Mouse (Mus musculus): Measurements from ENCODE around the gene Il15ra. TPM values are rescaled to one million over a fixed set of nuclear protein-coding genes. Genes with fewer than 3 reads are reported as not detected.

Gene Il15ra
- polyA plus RNA-seq, 1 experiment from 2014 or later = 0.80 TPM

DNA sequence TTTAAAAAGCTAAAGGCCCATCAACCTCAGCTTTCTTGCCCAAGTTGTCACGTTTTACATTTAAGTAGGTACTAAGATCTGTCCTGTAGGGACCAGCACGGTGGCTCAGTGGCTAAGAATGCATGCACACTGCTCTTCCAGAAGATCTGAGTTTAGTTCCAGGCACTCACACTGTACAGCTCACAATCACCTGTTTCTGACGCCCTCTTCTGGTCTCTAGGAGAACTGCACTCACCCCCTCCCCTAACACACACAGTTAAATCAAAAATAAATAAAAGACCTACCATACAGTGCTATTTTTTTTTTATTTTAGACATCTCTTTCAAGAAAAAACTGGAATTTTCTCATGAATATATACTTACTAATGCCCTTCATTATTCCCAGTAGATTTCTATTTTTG is 32.9 kb upstream of the Il15ra start:
- no peak overlapping the region for H3K4me3 ChIP-seq (replicated peaks; ENCODE audit: low read length)
- H3K4me2 ChIP-seq (ENCODE audit: low read length) = no peak overlapping the region
- no peaks in the 10 kb centered on the region for H3K27me3 ChIP-seq (replicated peaks; ENCODE audit: control insufficient read depth, insufficient read depth, low read length)
- no peak for ATAC-seq
- no peaks in the 10 kb centered on the region for H3K4me1 ChIP-seq (replicated peaks; ENCODE audit: control insufficient read depth, insufficient read depth, low read length)
- no peak overlapping the region for H3K9ac ChIP-seq (replicated peaks; ENCODE audit: low read depth, low read length)
- WGBS = 16% methylated on average over 3 of the region's 3 CpGs
- H3K27ac ChIP-seq (ENCODE audit: low read length) = no peak overlapping the region
- H3K9me3 ChIP-seq (ENCODE audit: control insufficient read depth, low read length) = peaks cover 2% of the 10 kb centered on the region; the same call in 1 of the 2 replicates
- H3K36me3 ChIP-seq (ENCODE audit: control insufficient read depth, insufficient read depth) = no peaks in the 10 kb centered on the region

DNA sequence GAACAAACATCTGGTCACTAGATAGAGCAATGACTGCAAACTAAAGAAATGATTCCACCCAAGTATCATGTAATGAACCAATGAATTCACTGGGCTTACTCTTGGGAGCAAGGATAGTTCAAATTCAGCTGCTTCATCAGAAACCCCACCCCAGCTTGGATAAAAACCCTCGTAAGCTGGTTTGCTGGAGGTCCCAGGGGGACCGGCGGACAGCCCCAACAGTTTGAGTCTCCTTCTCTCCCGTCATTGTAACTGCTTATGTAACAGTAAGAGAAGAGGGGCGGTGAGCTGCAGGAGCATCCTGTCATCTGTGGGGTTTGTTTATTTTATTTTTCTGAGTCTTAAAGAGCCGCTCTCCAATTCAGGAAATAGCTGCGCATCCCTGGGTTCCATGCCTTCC is 25.5 kb upstream of the Il15ra start:
- Histone ChIP-seq H3K4me3 (replicated peaks; ENCODE audit: low read length) (no peak overlapping the region), H3K9me3 (ENCODE audit: control insufficient read depth, low read length) (no peaks in the 10 kb centered on the region)
- 89% methylated on average over 7 of the region's 7 CpGs for WGBS

DNA sequence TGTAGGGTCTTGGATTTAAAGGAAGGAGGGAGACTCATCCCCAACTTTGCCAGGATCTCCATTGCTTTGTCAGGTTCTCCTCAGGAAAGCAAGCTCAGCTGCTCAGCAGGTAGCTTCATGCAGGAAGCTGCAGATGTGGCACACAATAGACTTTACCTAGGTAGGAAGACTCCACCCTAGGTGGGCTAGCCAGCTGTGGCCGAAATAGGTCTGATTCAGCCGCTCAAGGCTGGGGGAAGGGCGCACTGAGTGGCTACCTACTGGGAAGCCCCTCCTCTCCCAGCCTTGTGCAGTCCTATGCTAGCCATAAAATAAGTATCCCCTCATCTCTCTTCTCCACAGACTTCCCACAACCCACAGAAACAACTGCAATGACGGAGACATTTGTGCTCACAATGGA is 22.4 kb upstream of the Il15ra start:
- 66% methylated on average over 4 of the region's 4 CpGs for WGBS
- no peaks in the 10 kb centered on the region for H3K27me3 ChIP-seq (replicated peaks; ENCODE audit: control insufficient read depth, insufficient read depth, low read length)
- no peaks in the 10 kb centered on the region for H3K36me3 ChIP-seq (ENCODE audit: control insufficient read depth, insufficient read depth)
- no peak overlapping the region for H3K4me3 ChIP-seq (replicated peaks; ENCODE audit: low read length)
- H3K27ac ChIP-seq (ENCODE audit: low read length) = no peak overlapping the region
- H3K9me3 ChIP-seq (ENCODE audit: control insufficient read depth, low read length) = no peaks in the 10 kb centered on the region
- no peaks in the 10 kb centered on the region for H3K4me1 ChIP-seq (replicated peaks; ENCODE audit: control insufficient read depth, insufficient read depth, low read length)
- H3K9ac ChIP-seq (replicated peaks; ENCODE audit: low read depth, low read length) = no peak overlapping the region
- no peak for ATAC-seq
- H3K4me2 ChIP-seq (ENCODE audit: low read length) = no peak overlapping the region

More for the DNA sequence above, 25.5 kb upstream of the Il15ra start:
- Histone ChIP-seq H3K4me2 (ENCODE audit: low read length) (no peak overlapping the region), H3K27ac (ENCODE audit: low read length) (no peak overlapping the region), H3K4me1 (replicated peaks; ENCODE audit: control insufficient read depth, insufficient read depth, low read length) (no peaks in the 10 kb centered on the region), H3K27me3 (replicated peaks; ENCODE audit: control insufficient read depth, insufficient read depth, low read length) (no peaks in the 10 kb centered on the region), H3K9ac (replicated peaks; ENCODE audit: low read depth, low read length) (no peak overlapping the region), H3K36me3 (ENCODE audit: control insufficient read depth, insufficient read depth) (no peaks in the 10 kb centered on the region)
- no peak for ATAC-seq

DNA sequence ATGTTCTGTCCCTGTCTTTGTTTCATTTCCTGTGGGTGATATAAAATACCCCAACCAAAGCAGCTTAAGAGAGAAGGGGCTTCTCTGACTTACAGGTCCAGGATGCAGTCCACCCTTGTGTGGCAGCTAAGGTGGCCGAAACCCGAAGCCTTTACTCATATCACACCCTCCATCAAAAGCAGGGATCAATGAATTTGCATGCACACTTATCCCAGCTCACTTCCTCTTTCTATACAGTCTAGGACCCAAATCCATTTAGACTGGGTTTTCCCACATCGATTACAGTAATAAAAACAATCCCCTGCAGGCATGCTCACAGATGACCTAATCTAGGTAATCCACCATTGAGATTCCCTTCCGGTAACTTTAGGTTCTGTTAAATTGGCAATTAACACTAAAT is 18.6 kb upstream of the Il15ra start:
- 89% methylated on average over 4 of the region's 4 CpGs for WGBS
- H3K27ac ChIP-seq (ENCODE audit: low read length) = no peak overlapping the region
- H3K4me3 ChIP-seq (replicated peaks; ENCODE audit: low read length) = no peak overlapping the region
- no peaks in the 10 kb centered on the region for H3K36me3 ChIP-seq (ENCODE audit: control insufficient read depth, insufficient read depth)
- H3K9me3 ChIP-seq (ENCODE audit: control insufficient read depth, low read length) = no peaks in the 10 kb centered on the region
- H3K27me3 ChIP-seq (replicated peaks; ENCODE audit: control insufficient read depth, insufficient read depth, low read length) = no peaks in the 10 kb centered on the region
- H3K4me1 ChIP-seq (replicated peaks; ENCODE audit: control insufficient read depth, insufficient read depth, low read length) = no peaks in the 10 kb centered on the region
- no peak overlapping the region for H3K4me2 ChIP-seq (ENCODE audit: low read length)
- H3K9ac ChIP-seq (replicated peaks; ENCODE audit: low read depth, low read length) = no peak overlapping the region
- ATAC-seq = no peak

DNA sequence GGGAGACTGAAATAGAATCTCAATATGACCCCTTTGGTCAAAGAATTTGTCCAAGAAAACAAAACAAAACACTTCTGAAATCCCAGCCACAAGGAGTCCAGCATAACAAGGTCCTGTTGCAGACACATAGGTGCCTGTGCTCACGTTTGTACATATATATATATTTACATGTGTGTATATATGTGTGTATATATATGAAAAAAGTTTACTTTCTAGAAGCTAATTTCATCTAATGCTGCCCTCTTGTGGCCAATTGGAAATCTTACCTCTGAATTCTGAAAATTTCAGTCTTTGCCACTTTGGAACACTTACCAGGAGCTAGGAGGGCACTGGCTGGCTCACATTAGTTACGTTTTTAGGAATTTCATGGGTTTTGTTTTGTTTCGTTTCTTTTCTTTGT is 17.7 kb upstream of the Il15ra start:
- Histone ChIP-seq H3K27me3 (replicated peaks; ENCODE audit: control insufficient read depth, insufficient read depth, low read length) (no peaks in the 10 kb centered on the region), H3K27ac (ENCODE audit: low read length) (no peak overlapping the region), H3K4me2 (ENCODE audit: low read length) (no peak overlapping the region), H3K9ac (replicated peaks; ENCODE audit: low read depth, low read length) (no peak overlapping the region), H3K4me1 (replicated peaks; ENCODE audit: control insufficient read depth, insufficient read depth, low read length) (no peaks in the 10 kb centered on the region), H3K4me3 (replicated peaks; ENCODE audit: low read length) (no peak overlapping the region), H3K9me3 (ENCODE audit: control insufficient read depth, low read length) (no peaks in the 10 kb centered on the region), H3K36me3 (ENCODE audit: control insufficient read depth, insufficient read depth) (no peaks in the 10 kb centered on the region)
- no peak for ATAC-seq
- 24% methylated on average over 3 of the region's 3 CpGs for WGBS

DNA sequence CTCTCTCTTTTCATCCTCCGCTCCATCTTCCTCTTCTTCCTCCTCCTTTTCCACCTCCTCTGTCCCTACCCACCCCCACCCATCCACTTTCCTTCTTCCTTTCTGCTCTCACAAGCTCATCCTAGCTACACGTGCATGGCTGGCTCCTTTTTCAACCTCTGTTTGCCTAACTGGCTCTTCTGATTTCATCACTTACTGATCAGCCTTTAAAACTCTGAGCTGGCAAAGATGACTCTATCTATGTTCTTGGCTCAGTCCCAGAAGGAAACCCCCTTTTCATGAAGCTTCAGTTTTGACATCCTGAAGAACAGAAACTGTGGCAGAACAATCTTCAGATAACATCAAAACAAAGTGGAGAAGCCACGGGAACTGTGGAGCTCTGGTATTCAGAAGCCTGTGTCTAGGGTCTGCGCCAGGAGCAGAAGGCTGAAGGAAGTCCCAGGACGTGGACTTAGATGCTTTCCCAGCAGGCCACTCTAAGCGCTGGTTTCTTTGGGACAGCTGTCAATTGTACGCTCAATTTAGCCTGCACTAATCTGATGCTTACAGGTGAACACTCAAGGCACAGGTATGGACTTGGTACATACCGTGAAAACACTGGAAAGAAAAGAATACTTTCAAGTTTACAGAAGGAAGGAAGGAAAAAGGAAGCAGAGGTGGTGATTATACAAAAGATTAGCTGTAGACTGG is 14.7 kb upstream of the Il15ra start:
- 70% methylated on average over 8 of the region's 8 CpGs for WGBS

DNA sequence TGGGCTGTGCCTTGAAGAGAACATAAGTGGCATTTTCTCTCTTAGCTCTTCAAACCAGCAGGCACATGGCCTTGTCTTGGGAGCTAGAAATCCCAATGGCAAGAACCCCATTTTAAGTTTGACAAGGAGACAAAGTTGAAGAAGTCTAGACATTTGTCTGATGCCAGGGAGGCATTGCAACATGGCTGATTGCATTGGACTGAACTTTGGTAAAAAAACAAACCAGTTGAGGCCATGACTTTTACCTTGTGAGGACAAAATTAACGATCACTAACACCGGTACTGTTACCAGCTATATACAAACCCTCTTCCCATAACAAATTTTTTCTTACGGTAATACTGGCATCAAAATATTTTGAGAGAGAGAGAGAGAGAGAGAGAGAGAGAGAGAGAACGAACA is 11.7 kb upstream of the Il15ra start:
- H3K9ac ChIP-seq (replicated peaks; ENCODE audit: low read depth, low read length) = no peak overlapping the region
- H3K4me1 ChIP-seq (replicated peaks; ENCODE audit: control insufficient read depth, insufficient read depth, low read length) = no peaks in the 10 kb centered on the region
- H3K36me3 ChIP-seq (ENCODE audit: control insufficient read depth, insufficient read depth) = no peaks in the 10 kb centered on the region
- H3K9me3 ChIP-seq (ENCODE audit: control insufficient read depth, low read length) = no peaks in the 10 kb centered on the region
- WGBS = 93% methylated on average over 4 of the region's 4 CpGs
- H3K4me3 ChIP-seq (replicated peaks; ENCODE audit: low read length) = no peak overlapping the region
- no peak overlapping the region for H3K4me2 ChIP-seq (ENCODE audit: low read length)
- H3K27ac ChIP-seq (ENCODE audit: low read length) = no peak overlapping the region
- no peak for ATAC-seq
- no peaks in the 10 kb centered on the region for H3K27me3 ChIP-seq (replicated peaks; ENCODE audit: control insufficient read depth, insufficient read depth, low read length)

More for the DNA sequence above, 14.7 kb upstream of the Il15ra start:
- no peaks in the 10 kb centered on the region for H3K9me3 ChIP-seq (ENCODE audit: control insufficient read depth, low read length)
- H3K4me3 ChIP-seq (replicated peaks; ENCODE audit: low read length) = no peak overlapping the region
- no peaks in the 10 kb centered on the region for H3K36me3 ChIP-seq (ENCODE audit: control insufficient read depth, insufficient read depth)
- H3K27ac ChIP-seq (ENCODE audit: low read length) = no peak overlapping the region
- no peak for ATAC-seq
- H3K4me1 ChIP-seq (replicated peaks; ENCODE audit: control insufficient read depth, insufficient read depth, low read length) = no peaks in the 10 kb centered on the region
- no peak overlapping the region for H3K9ac ChIP-seq (replicated peaks; ENCODE audit: low read depth, low read length)
- no peak overlapping the region for H3K4me2 ChIP-seq (ENCODE audit: low read length)
- no peaks in the 10 kb centered on the region for H3K27me3 ChIP-seq (replicated peaks; ENCODE audit: control insufficient read depth, insufficient read depth, low read length)

DNA sequence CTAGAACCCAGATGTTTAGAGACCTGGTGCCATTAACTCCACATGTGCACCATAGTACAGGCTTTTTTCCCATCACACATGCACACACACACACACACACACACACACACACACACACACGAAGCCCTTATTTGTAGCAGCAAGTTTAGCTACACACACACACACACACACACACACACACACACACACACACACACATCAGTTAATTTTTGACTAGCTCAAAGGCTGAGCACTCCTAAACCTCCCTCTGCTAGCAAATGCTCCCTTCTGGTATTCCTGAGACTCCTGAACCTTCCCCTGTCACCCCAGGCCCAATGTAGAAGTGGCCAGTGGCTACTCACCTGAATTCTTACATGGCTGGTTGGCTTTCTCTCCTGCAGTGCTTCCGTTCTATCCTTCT is 11.0 kb upstream of the Il15ra start:
- WGBS = 79% methylated on average over 2 of the region's 2 CpGs
- no peak overlapping the region for H3K9ac ChIP-seq (replicated peaks; ENCODE audit: low read depth, low read length)
- no peaks in the 10 kb centered on the region for H3K9me3 ChIP-seq (ENCODE audit: control insufficient read depth, low read length)
- no peak overlapping the region for H3K4me3 ChIP-seq (replicated peaks; ENCODE audit: low read length)
- no peak for ATAC-seq
- H3K27me3 ChIP-seq (replicated peaks; ENCODE audit: control insufficient read depth, insufficient read depth, low read length) = no peaks in the 10 kb centered on the region
- H3K36me3 ChIP-seq (ENCODE audit: control insufficient read depth, insufficient read depth) = no peaks in the 10 kb centered on the region
- no peak overlapping the region for H3K27ac ChIP-seq (ENCODE audit: low read length)
- no peaks in the 10 kb centered on the region for H3K4me1 ChIP-seq (replicated peaks; ENCODE audit: control insufficient read depth, insufficient read depth, low read length)
- H3K4me2 ChIP-seq (ENCODE audit: low read length) = no peak overlapping the region

DNA sequence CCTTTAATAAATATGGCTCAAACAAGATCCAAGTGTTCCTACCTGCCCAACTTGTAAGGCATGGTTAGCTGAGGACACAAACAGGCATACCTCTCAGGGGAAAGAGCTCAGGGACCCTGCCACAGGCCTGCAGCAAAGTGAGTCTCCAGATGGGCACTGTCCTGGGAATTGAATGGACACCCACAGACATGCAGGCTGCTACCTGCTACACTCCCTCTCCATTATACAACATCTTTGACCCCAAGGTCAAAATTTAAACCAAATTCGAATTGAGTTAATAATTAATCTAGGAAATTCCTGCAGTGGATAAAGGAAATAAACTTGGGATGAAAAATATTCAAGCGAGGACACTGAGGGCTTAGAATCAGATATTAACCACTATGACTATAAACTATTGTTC is 9.2 kb upstream of the Il15ra start:
- H3K9me3 ChIP-seq (ENCODE audit: control insufficient read depth, low read length) = no peaks in the 10 kb centered on the region
- H3K4me3 ChIP-seq (replicated peaks; ENCODE audit: low read length) = no peak overlapping the region
- H3K27ac ChIP-seq (ENCODE audit: low read length) = no peak overlapping the region
- no peaks in the 10 kb centered on the region for H3K36me3 ChIP-seq (ENCODE audit: control insufficient read depth, insufficient read depth)
- no peak for ATAC-seq
- no peaks in the 10 kb centered on the region for H3K4me1 ChIP-seq (replicated peaks; ENCODE audit: control insufficient read depth, insufficient read depth, low read length)
- H3K4me2 ChIP-seq (ENCODE audit: low read length) = no peak overlapping the region
- no peaks in the 10 kb centered on the region for H3K27me3 ChIP-seq (replicated peaks; ENCODE audit: control insufficient read depth, insufficient read depth, low read length)
- WGBS = 73% methylated on average over 2 of the region's 2 CpGs
- H3K9ac ChIP-seq (replicated peaks; ENCODE audit: low read depth, low read length) = no peak overlapping the region

DNA sequence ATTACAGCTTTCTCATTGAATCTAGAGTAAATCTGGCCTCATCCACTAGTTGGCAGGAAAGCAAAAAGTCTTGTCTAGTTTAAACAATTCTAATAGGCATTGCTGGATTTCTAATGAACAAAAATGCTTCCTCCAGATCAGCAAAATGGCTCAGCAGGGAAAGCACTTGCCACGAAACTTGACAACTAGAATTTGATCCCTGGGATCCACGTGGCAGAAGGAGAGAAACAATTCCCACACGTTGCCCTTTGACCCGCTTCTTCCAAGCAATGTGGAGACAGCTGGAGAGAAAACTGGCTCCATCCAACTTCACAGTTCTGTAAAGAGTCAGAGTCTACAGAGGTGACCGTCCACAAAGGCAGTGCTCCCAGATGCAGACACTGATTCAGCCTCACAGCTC is 6.1 kb upstream of the Il15ra start:
- H3K4me3 ChIP-seq (replicated peaks; ENCODE audit: low read length) = no peak overlapping the region
- 0 out of 2 replicates have a peak, but pooled peaks cover 2% of the 10 kb centered on the region for H3K27me3 ChIP-seq (replicated peaks; ENCODE audit: control insufficient read depth, insufficient read depth, low read length)
- H3K9ac ChIP-seq (replicated peaks; ENCODE audit: low read depth, low read length) = no peak overlapping the region
- no peaks in the 10 kb centered on the region for H3K4me1 ChIP-seq (replicated peaks; ENCODE audit: control insufficient read depth, insufficient read depth, low read length)
- no peaks in the 10 kb centered on the region for H3K36me3 ChIP-seq (ENCODE audit: control insufficient read depth, insufficient read depth)
- WGBS = 66% methylated on average over 5 of the region's 5 CpGs
- no peaks in the 10 kb centered on the region for H3K9me3 ChIP-seq (ENCODE audit: control insufficient read depth, low read length)
- no peak for ATAC-seq
- H3K4me2 ChIP-seq (ENCODE audit: low read length) = no peak overlapping the region
- H3K27ac ChIP-seq (ENCODE audit: low read length) = no peak overlapping the region
